Comparison of ENCODE assay signal across 32 mouse cellular contexts in the genomic region with DNA sequence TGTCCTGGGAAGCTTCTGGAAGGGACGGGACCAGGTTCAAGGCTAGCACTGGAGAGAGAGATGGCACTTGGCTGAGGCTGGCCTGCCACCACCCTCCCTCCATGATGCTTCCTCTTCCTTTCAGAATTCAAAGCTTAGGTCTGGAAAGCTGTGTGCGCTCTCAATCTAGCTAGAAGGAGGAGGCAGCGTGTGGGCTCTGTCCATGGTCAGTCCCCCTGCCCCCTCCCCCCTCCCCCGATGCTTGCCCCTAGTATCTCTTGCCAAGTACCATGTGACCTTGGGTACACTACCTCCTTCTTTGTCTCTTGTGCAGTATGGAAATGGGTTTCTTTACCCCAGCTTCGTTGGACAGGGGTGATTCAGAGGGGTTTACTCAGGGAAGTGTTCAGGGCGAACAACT. TPM values are rescaled to one million over a fixed set of nuclear protein-coding genes. Genes with fewer than 3 reads are reported as not detected.
DNase-seq lines count a peak whose midpoint lies in the region; ATAC-seq and TF ChIP-seq lines count a peak whose summit lies in the region.
"Had no signal": no experiment of that assay in that cellular context is flagged by ENCODE, and none has a peak within 500 bp of the region (broad histone marks: within the 10 kb centered on the region; RNA-seq: fewer than 3 reads in every experiment).

No protein-coding gene starts in this region.

- 0 out of 2 replicates have a peak, but pooled peaks cover under 1% of the 10 kb centered on the region for H3K4me1 ChIP-seq in kidney, embryonic 16.5 days (ENCODE audit: insufficient read depth, low read length)
- H3K4me1 ChIP-seq in kidney, embryonic 14.5 days (ENCODE audit: control insufficient read depth, insufficient read depth, low read length): peaks cover 7% of the 10 kb centered on the region; the same call in 1 of the 2 replicates
- no peaks in the 10 kb centered on the region; the same call in none of the 2 replicates for H3K4me1 ChIP-seq in intestine, postnatal 0 days (replicated peaks; ENCODE audit: control insufficient read depth, insufficient read depth, low read length)
- peaks cover 21% of the 10 kb centered on the region for H3K4me1 ChIP-seq in liver, embryonic 12.5 days
- H3K4me1 ChIP-seq in small intestine, adult 2 months (ENCODE audit: control insufficient read depth, insufficient read depth, insufficient read length, low read length): peaks cover 24% of the 10 kb centered on the region; the same call in 1 of the 2 replicates
- peaks cover 5% of the 10 kb centered on the region for H3K4me1 ChIP-seq in forebrain, embryonic 10.5 days
- H3K4me1 ChIP-seq: heart, embryonic 13.5 days; limb, embryonic 12.5 days; midbrain, embryonic 12.5 days had no signal

- H3K27ac ChIP-seq in kidney, embryonic 16.5 days (ENCODE audit: low read length): peak overlapping the region; percentile 55; the same call in 1 of the 2 replicates
- H3K27ac ChIP-seq in kidney, embryonic 14.5 days (ENCODE audit: low read depth, low read length): no peak overlapping the region
- H3K27ac ChIP-seq in intestine, postnatal 0 days (ENCODE audit: low read depth, low read length): peak overlapping the region; percentile 77; the same call in 1 of the 2 replicates
- H3K27ac ChIP-seq in liver, embryonic 12.5 days: no peak overlapping the region
- H3K27ac ChIP-seq in small intestine, adult 2 months (ENCODE audit: insufficient read depth, low read depth, low read length): peak overlapping the region; percentile 92
- H3K27ac ChIP-seq in forebrain, embryonic 10.5 days: no peak overlapping the region
- H3K27ac ChIP-seq: embryonic facial prominence, embryonic 13.5 days; heart, adult 2 months; heart, embryonic 13.5 days; hindbrain, embryonic 13.5 days; layer of hippocampus, adult 2 months; limb, embryonic 12.5 days; midbrain, embryonic 12.5 days; neural tube, embryonic 15.5 days had no signal

- DNase-seq in heart, postnatal 14 days: no peak
- no peak for DNase-seq in forebrain, embryonic 10.5 days (ENCODE audit: extremely low spot score, low spot score)
- DNase-seq: adrenal gland, adult 8-10 months; B cell, adult 2 months; cerebellum, adult 18-20 months; cerebellum, postnatal 25 days; embryo, embryonic 11 days; forebrain, postnatal 0 days; gastrocnemius, postnatal 14 days; heart, adult 2 months; layer of hippocampus, postnatal 36 days; lung, embryonic 14.5 days; thymus, adult 18-20 months; thymus, postnatal 4 days had no signal

- no peaks in the 10 kb centered on the region for H3K27me3 ChIP-seq in kidney, embryonic 16.5 days (ENCODE audit: insufficient read depth, low read length)
- no peaks in the 10 kb centered on the region for H3K27me3 ChIP-seq in kidney, embryonic 14.5 days (ENCODE audit: control insufficient read depth, insufficient read depth, low read length)
- no peaks in the 10 kb centered on the region for H3K27me3 ChIP-seq in intestine, postnatal 0 days (replicated peaks; ENCODE audit: control insufficient read depth, insufficient read depth, low read length)
- 0 out of 2 replicates have a peak, but pooled peaks cover 8% of the 10 kb centered on the region for H3K27me3 ChIP-seq in liver, embryonic 12.5 days (replicated peaks)
- no peaks in the 10 kb centered on the region for H3K27me3 ChIP-seq in small intestine, adult 2 months (ENCODE audit: control insufficient read depth, insufficient read depth, low read length)
- no peaks in the 10 kb centered on the region for H3K27me3 ChIP-seq in forebrain, embryonic 10.5 days (ENCODE audit: poor library complexity, severe bottlenecking)
- H3K27me3 ChIP-seq: embryonic facial prominence, embryonic 13.5 days; midbrain, embryonic 12.5 days; neural tube, embryonic 15.5 days had no signal

- 67% methylated on average over 6 of the region's 6 CpGs for WGBS in kidney, embryonic 16.5 days
- WGBS in kidney, embryonic 14.5 days: 84% methylated on average over 6 of the region's 6 CpGs
- WGBS in intestine, postnatal 0 days: 31% methylated on average over 6 of the region's 6 CpGs
- 46% methylated on average over 6 of the region's 6 CpGs for WGBS in liver, embryonic 12.5 days (ENCODE audit: insufficient replicate concordance)
- WGBS in small intestine, adult 2 months: 19% methylated on average over 6 of the region's 6 CpGs
- 82% methylated on average over 6 of the region's 6 CpGs for WGBS in forebrain, embryonic 10.5 days

- peak overlapping the region; percentile 58 for H3K9ac ChIP-seq in kidney, embryonic 16.5 days (replicated peaks; ENCODE audit: low read length)
- no peak overlapping the region for H3K9ac ChIP-seq in kidney, embryonic 14.5 days (ENCODE audit: low read depth, low read length)
- no peak overlapping the region; the same call in 1 of the 2 replicates for H3K9ac ChIP-seq in intestine, postnatal 0 days (ENCODE audit: low read depth, low read length)
- H3K9ac ChIP-seq in liver, embryonic 12.5 days: no peak overlapping the region
- H3K9ac ChIP-seq: embryonic facial prominence, embryonic 13.5 days; forebrain, postnatal 0 days; heart, embryonic 13.5 days; hindbrain, embryonic 13.5 days; limb, embryonic 12.5 days; lung, embryonic 14.5 days; midbrain, embryonic 12.5 days; neural tube, embryonic 15.5 days had no signal

- TF ChIP-seq POLR2A in small intestine, adult 2 months (IDR thresholded peaks at IDR 0.05; ENCODE audit: low read depth, low read length): no peak

- H3K4me3 ChIP-seq in kidney, embryonic 16.5 days (ENCODE audit: low read length): peak overlapping the region; percentile 31
- H3K4me3 ChIP-seq in kidney, embryonic 14.5 days (ENCODE audit: low read length): no peak overlapping the region
- H3K4me3 ChIP-seq in intestine, postnatal 0 days (ENCODE audit: low read depth, low read length): peak overlapping the region; percentile 53
- peak overlapping the region; percentile 45 for H3K4me3 ChIP-seq in liver, embryonic 12.5 days
- peak overlapping the region; percentile 73 for H3K4me3 ChIP-seq in small intestine, adult 2 months (ENCODE audit: low read depth, low read length)
- no peak overlapping the region for H3K4me3 ChIP-seq in forebrain, embryonic 10.5 days
- H3K4me3 ChIP-seq: embryonic facial prominence, embryonic 13.5 days; heart, adult 2 months; heart, embryonic 13.5 days; hindbrain, embryonic 13.5 days; layer of hippocampus, adult 2 months; limb, embryonic 12.5 days; midbrain, embryonic 12.5 days; neural tube, embryonic 15.5 days had no signal

- no peak for TF ChIP-seq CTCF in intestine, postnatal 0 days (IDR thresholded peaks at IDR 0.05; ENCODE audit: low read depth)
- TF ChIP-seq CTCF in small intestine, adult 2 months (IDR thresholded peaks at IDR 0.05; ENCODE audit: extremely low read depth, insufficient read length, insufficient replicate concordance, low read depth, low read length): no peak

- intact Hi-C loops in heart, postnatal 14 days (cut with DNase I): no loop called here

- ATAC-seq in kidney, embryonic 16.5 days (ENCODE audit: low FRiP score, low TSS enrichment): no peak
- ATAC-seq in kidney, embryonic 14.5 days (ENCODE audit: low FRiP score, low TSS enrichment): no peak
- ATAC-seq in intestine, postnatal 0 days: no peak
- no peak for ATAC-seq in liver, embryonic 12.5 days
- ATAC-seq: forebrain, postnatal 0 days had no signal

- H3K36me3 ChIP-seq in kidney, embryonic 16.5 days (ENCODE audit: insufficient read depth, low read length): no peaks in the 10 kb centered on the region
- H3K36me3 ChIP-seq in kidney, embryonic 14.5 days (ENCODE audit: control insufficient read depth, insufficient read depth, low read length): no peaks in the 10 kb centered on the region
- peaks cover 8% of the 10 kb centered on the region; the same call in 1 of the 2 replicates for H3K36me3 ChIP-seq in intestine, postnatal 0 days (ENCODE audit: control insufficient read depth, insufficient read depth)
- H3K36me3 ChIP-seq in liver, embryonic 12.5 days: no peaks in the 10 kb centered on the region
- H3K36me3 ChIP-seq in small intestine, adult 2 months (ENCODE audit: control insufficient read depth, insufficient read depth, low read length): peaks cover 34% of the 10 kb centered on the region
- H3K36me3 ChIP-seq in forebrain, embryonic 10.5 days (replicated peaks): no peaks in the 10 kb centered on the region
- H3K36me3 ChIP-seq: embryonic facial prominence, embryonic 13.5 days; G1E; heart, embryonic 13.5 days; hindbrain, embryonic 13.5 days; limb, embryonic 12.5 days; midbrain, embryonic 12.5 days; neural tube, embryonic 15.5 days had no signal

- peak overlapping the region; percentile 29; the same call in 1 of the 2 replicates for H3K4me2 ChIP-seq in kidney, embryonic 16.5 days (replicated peaks; ENCODE audit: low read depth, low read length)
- no peak overlapping the region; the same call in 1 of the 2 replicates for H3K4me2 ChIP-seq in kidney, embryonic 14.5 days (replicated peaks; ENCODE audit: low read depth, low read length)
- H3K4me2 ChIP-seq in intestine, postnatal 0 days (replicated peaks; ENCODE audit: low read depth): peak overlapping the region; percentile 64
- peak overlapping the region; percentile 49 for H3K4me2 ChIP-seq in liver, embryonic 12.5 days
- H3K4me2 ChIP-seq: embryonic facial prominence, embryonic 13.5 days; heart, embryonic 13.5 days; hindbrain, embryonic 13.5 days; limb, embryonic 12.5 days; lung, embryonic 14.5 days; midbrain, embryonic 12.5 days; neural tube, embryonic 15.5 days had no signal

- no peaks in the 10 kb centered on the region for H3K9me3 ChIP-seq in kidney, embryonic 16.5 days (ENCODE audit: low read length)
- H3K9me3 ChIP-seq in kidney, embryonic 14.5 days (ENCODE audit: control insufficient read depth, low read length): no peaks in the 10 kb centered on the region
- no peaks in the 10 kb centered on the region for H3K9me3 ChIP-seq in intestine, postnatal 0 days (ENCODE audit: control insufficient read depth)
- no peaks in the 10 kb centered on the region for H3K9me3 ChIP-seq in liver, embryonic 12.5 days (replicated peaks)
- no peaks in the 10 kb centered on the region for H3K9me3 ChIP-seq in forebrain, embryonic 10.5 days
- H3K9me3 ChIP-seq: embryonic facial prominence, embryonic 13.5 days; G1E; heart, embryonic 13.5 days; hindbrain, embryonic 13.5 days; limb, embryonic 12.5 days; midbrain, embryonic 12.5 days; neural tube, embryonic 15.5 days had no signal

RNA-seq across cellular contexts. Expression of a gene that starts 42.2 kb away (rescaled TPM):
- 25.0 and 25.8 TPM in 2 replicates for polyA plus RNA-seq in kidney, embryonic 16.5 days (2015; fragmentation: Nextera tagmentation; extraction: Ambion mirVana)
- polyA plus RNA-seq in kidney, embryonic 14.5 days (2014; fragmentation: Nextera tagmentation; extraction: Ambion mirVana): 6.0 and 10.7 TPM in 2 replicates
- 50.8 and 53.0 TPM in 2 replicates for polyA plus RNA-seq in intestine, postnatal 0 days (2015; fragmentation: Nextera tagmentation; extraction: Ambion mirVana)
- 15.1 and 15.4 TPM in 2 replicates for polyA plus RNA-seq in liver, embryonic 12.5 days (2016; fragmentation: Nextera tagmentation; extraction: Ambion mirVana)
- polyA plus RNA-seq in small intestine, adult 2 months (2012; rRNA removed): 179 and 397 TPM in 2 replicates
- total RNA-seq in heart, postnatal 14 days (2021): under 1 TPM in 1 of 2 experiments, not detected in 1; 0.05 TPM
- not detected in 2 replicates for polyA plus RNA-seq in forebrain, embryonic 10.5 days (2016; fragmentation: Nextera tagmentation; extraction: Ambion mirVana)
- total RNA-seq: CH12.LX; forebrain, postnatal 0 days; gastrocnemius, postnatal 14 days; heart, adult 2 months; heart, postnatal 25 days; layer of hippocampus, adult 2 months; layer of hippocampus, postnatal 36 days; left cerebral cortex, postnatal 10 days; megakaryocyte, adult 5-6 weeks had no signal
- polyA plus RNA-seq: embryonic facial prominence, embryonic 13.5 days; forebrain, postnatal 0 days; heart, adult 2 months; limb, embryonic 12.5 days; midbrain, embryonic 12.5 days had no signal

RNA-seq across cellular contexts. Expression of a gene that starts 53.3 kb away (rescaled TPM):
- polyA plus RNA-seq in kidney, embryonic 16.5 days (2015; fragmentation: Nextera tagmentation; extraction: Ambion mirVana): 34.0 and 35.7 TPM in 2 replicates
- 16.0 and 40.3 TPM in 2 replicates for polyA plus RNA-seq in kidney, embryonic 14.5 days (2014; fragmentation: Nextera tagmentation; extraction: Ambion mirVana)
- polyA plus RNA-seq in intestine, postnatal 0 days (2015; fragmentation: Nextera tagmentation; extraction: Ambion mirVana): 10.4 and 10.9 TPM in 2 replicates
- 18.2 and 20.4 TPM in 2 replicates for polyA plus RNA-seq in liver, embryonic 12.5 days (2016; fragmentation: Nextera tagmentation; extraction: Ambion mirVana)
- 8.3 and 16.0 TPM in 2 replicates for polyA plus RNA-seq in small intestine, adult 2 months (2012; rRNA removed)
- total RNA-seq in heart, postnatal 14 days (2021): 10 to 100 TPM; 13.6 to 13.9 TPM
- 32.3 and 34.5 TPM in 2 replicates for polyA plus RNA-seq in forebrain, embryonic 10.5 days (2016; fragmentation: Nextera tagmentation; extraction: Ambion mirVana)

RNA-seq across cellular contexts. Expression of a gene that starts 56.7 kb away (rescaled TPM):
- 43.8 and 46.4 TPM in 2 replicates for polyA plus RNA-seq in kidney, embryonic 16.5 days (2015; fragmentation: Nextera tagmentation; extraction: Ambion mirVana)
- polyA plus RNA-seq in kidney, embryonic 14.5 days (2014; fragmentation: Nextera tagmentation; extraction: Ambion mirVana): 26.3 and 29.5 TPM in 2 replicates
- 0.37 and 0.46 TPM in 2 replicates for polyA plus RNA-seq in intestine, postnatal 0 days (2015; fragmentation: Nextera tagmentation; extraction: Ambion mirVana)
- not detected in 2 replicates for polyA plus RNA-seq in liver, embryonic 12.5 days (2016; fragmentation: Nextera tagmentation; extraction: Ambion mirVana)
- polyA plus RNA-seq in small intestine, adult 2 months (2012; rRNA removed): 0.11 and 2.7 TPM in 2 replicates
- total RNA-seq in heart, postnatal 14 days (2021): not detected
- not detected in 2 replicates for polyA plus RNA-seq in forebrain, embryonic 10.5 days (2016; fragmentation: Nextera tagmentation; extraction: Ambion mirVana)
- total RNA-seq: adrenal gland, adult 8-10 months; CH12.LX; G1E; gastrocnemius, postnatal 14 days; heart, adult 2 months; heart, postnatal 25 days; layer of hippocampus, adult 2 months; layer of hippocampus, postnatal 36 days; megakaryocyte, adult 5-6 weeks had no signal
- polyA plus RNA-seq: embryonic facial prominence, embryonic 13.5 days; G1E; heart, adult 2 months; heart, embryonic 13.5 days; hindbrain, embryonic 13.5 days; limb, embryonic 12.5 days; lung, embryonic 14.5 days; midbrain, embryonic 12.5 days; stomach, embryonic 16.5 days had no signal

Comparison
In these comparisons a context has a peak if more than half of its experiments do, and no peak if none do; other contexts are left out.
1. H3K27ac ChIP-seq: peak in kidney, embryonic 16.5 days (single experiment), intestine, postnatal 0 days (single experiment) and small intestine, adult 2 months (single experiment); none in kidney, embryonic 14.5 days (single experiment), liver, embryonic 12.5 days (single experiment) and forebrain, embryonic 10.5 days (single experiment).
2. H3K4me3 ChIP-seq: peak in kidney, embryonic 16.5 days (single experiment), intestine, postnatal 0 days (single experiment), liver, embryonic 12.5 days (single experiment) and small intestine, adult 2 months (single experiment); none in kidney, embryonic 14.5 days (single experiment) and forebrain, embryonic 10.5 days (single experiment).